ENCODE assay signal across 27 mouse cellular contexts in genomic region chr2:72662979-72663780, GRCm38 (mm10).
DNase-seq lines count a peak whose midpoint lies in the region; TF ChIP-seq lines count a peak whose summit lies in the region.
"Had no signal": no experiment of that assay in that cellular context is flagged by ENCODE, and none has a peak within 500 bp of the region (broad histone marks: within the 10 kb centered on the region; RNA-seq: fewer than 3 reads in every experiment).

No protein-coding gene starts in this region.

- DNase-seq in left cerebral cortex, adult 2 months (ENCODE audit: extremely low spot score in 1 of 2, low spot score in 2 of 2): no peak
- no peak for DNase-seq in left cerebral cortex, postnatal 14 days (ENCODE audit: low spot score in 2 of 2)
- DNase-seq in lung, postnatal 10 days: peak; percentile 25
- no peak for DNase-seq in lung, postnatal 36 days
- DNase-seq in Muller cell, postnatal 12 days (ENCODE audit: inconsistent ontology term): peak; percentile 11
- DNase-seq in adipocyte (ENCODE audit: low spot score): peak; percentile 28
- no peak for DNase-seq in ovary, adult 18-20 months (ENCODE audit: low spot score)
- DNase-seq: adrenal gland, adult 2 months; adrenal gland, postnatal 36 days; B cell, adult 2 months; cerebellum, adult 2 months; cerebellum, postnatal 14 days; heart, postnatal 14 days; kidney, adult 11 months; kidney, postnatal 36 days; lung, postnatal 4 days; right cerebral cortex, postnatal 4 days; thymus, postnatal 4 days had no signal

- TF ChIP-seq CTCF in left cerebral cortex, adult 2 months (IDR thresholded peaks at IDR 0.05): no peak

- intact Hi-C loops in left cerebral cortex, adult 2 months (cut with DNase I): no loop called here
- intact Hi-C loops in left cerebral cortex, postnatal 14 days (cut with DNase I): no loop called here

- no peak overlapping the region for H3K4me3 ChIP-seq in left cerebral cortex, adult 2 months
- H3K4me3 ChIP-seq: embryonic facial prominence, embryonic 13.5 days; erythroblast, embryonic 14.5 days; hindbrain, embryonic 10.5 days; hindbrain, embryonic 15.5 days; layer of hippocampus, adult 2 months; liver, embryonic 15.5 days; megakaryocyte, embryonic 14.5 days; midbrain, embryonic 15.5 days; neural tube, embryonic 15.5 days had no signal

- H3K27ac ChIP-seq in left cerebral cortex, adult 2 months: peak overlapping the region; percentile 25; the same call in 1 of the 2 replicates
- H3K27ac ChIP-seq: embryonic facial prominence, embryonic 13.5 days; hindbrain, embryonic 10.5 days; hindbrain, embryonic 15.5 days; layer of hippocampus, adult 2 months; liver, embryonic 15.5 days; midbrain, embryonic 15.5 days; neural tube, embryonic 15.5 days had no signal

Comparison
In these comparisons a context has a peak if more than half of its experiments do, and no peak if none do; other contexts are left out.
1. DNase-seq: peak in lung, postnatal 10 days (single experiment), Muller cell, postnatal 12 days (single experiment) and adipocyte (single experiment); none in left cerebral cortex, adult 2 months (0 of 2), left cerebral cortex, postnatal 14 days (0 of 2), lung, postnatal 36 days (single experiment) and ovary, adult 18-20 months (single experiment).